Mouse (Mus musculus): ENCODE measurements around the gene Mrps35.
A peak's percentile ranks its signal among the peaks of the same experiment; 100 is the strongest.

The Mrps35 gene

GRCm38 (mm10) chr6:147029591-147029990 lies 13.0 kb upstream of the Mrps35 start:
- no peak for DNase-seq (ENCODE audit: extremely low read depth, low read depth)

GRCm38 (mm10) chr6:147030096-147030885 lies 12.3 kb upstream of the Mrps35 start:
- DNase-seq (ENCODE audit: extremely low read depth, low read depth): no peak

GRCm38 (mm10) chr6:147032303-147032925 lies 10.2 kb upstream of the Mrps35 start, which contains the start of gene Rep15:
Rep15 (plus strand) TSS chr6:147032584.
- no peak for DNase-seq (ENCODE audit: extremely low read depth, low read depth)

GRCm38 (mm10) chr6:147043633-147044032 lies 1.1 kb downstream of the Mrps35 start:
- peak; percentile 39 for DNase-seq (ENCODE audit: extremely low read depth, low read depth)

GRCm38 (mm10) chr6:147049239-147049805 lies 6.8 kb downstream of the Mrps35 start:
- no peak for DNase-seq (ENCODE audit: extremely low read depth, low read depth)

- DNase-seq (ENCODE audit: extremely low read depth, low read depth): no peak
Measured at GRCm38 (mm10) chr6:147051666-147052065, 9.1 kb downstream of the Mrps35 start.

GRCm38 (mm10) chr6:147052440-147052839 lies 9.9 kb downstream of the Mrps35 start:
- no peak for DNase-seq (ENCODE audit: extremely low read depth, low read depth)

GRCm38 (mm10) chr6:147053785-147054646 lies 11.5 kb downstream of the Mrps35 start:
- DNase-seq (ENCODE audit: extremely low read depth, low read depth): no peak

GRCm38 (mm10) chr6:147055374-147055977 lies 12.9 kb downstream of the Mrps35 start:
- no peak for DNase-seq (ENCODE audit: extremely low read depth, low read depth)

- DNase-seq (ENCODE audit: extremely low read depth, low read depth): no peak
Measured at GRCm38 (mm10) chr6:147059326-147059725, 16.8 kb downstream of the Mrps35 start.

GRCm38 (mm10) chr6:147061630-147062029 lies 19.1 kb downstream of the Mrps35 start:
- DNase-seq (ENCODE audit: extremely low read depth, low read depth): no peak

- DNase-seq (ENCODE audit: extremely low read depth, low read depth): no peak
Measured at GRCm38 (mm10) chr6:147062034-147062433, 19.5 kb downstream of the Mrps35 start.

GRCm38 (mm10) chr6:147062694-147063093 lies 20.1 kb downstream of the Mrps35 start:
- DNase-seq (ENCODE audit: extremely low read depth, low read depth): no peak

- DNase-seq (ENCODE audit: extremely low read depth, low read depth): no peak
Measured at GRCm38 (mm10) chr6:147064226-147064943, 21.8 kb downstream of the Mrps35 start.

GRCm38 (mm10) chr6:147064944-147065261 lies 22.3 kb downstream of the Mrps35 start:
- no peak for DNase-seq (ENCODE audit: extremely low read depth, low read depth)

GRCm38 (mm10) chr6:147075808-147076387 lies 33.3 kb downstream of the Mrps35 start:
- no peak for DNase-seq (ENCODE audit: extremely low read depth, low read depth)

GRCm38 (mm10) chr6:147076878-147077277 lies 34.3 kb downstream of the Mrps35 start:
- no peak for DNase-seq (ENCODE audit: extremely low read depth, low read depth)

- no peak for DNase-seq (ENCODE audit: extremely low read depth, low read depth)
Measured at GRCm38 (mm10) chr6:147079919-147080318, 37.4 kb downstream of the Mrps35 start.

- DNase-seq (ENCODE audit: extremely low read depth, low read depth): no peak
Measured at GRCm38 (mm10) chr6:147085398-147086040, 43.0 kb downstream of the Mrps35 start.
